Mouse (Mus musculus) left cerebral cortex, postnatal 14 days (tissue): ENCODE measurements at regions not wholly inside any gene's neighbourhood (a gene's known extent, or its start where the extent isn't known, plus 50 kb on each side); places are given as distances from the start of the nearest gene placed in this dataset.

Experiments used
- DNase-seq, 2 experiments: peaks; one replicate each; pipeline ENCODE4 v3.0.0; 2021 to 2022; ENCODE audit warnings: low spot score in 2 of 2, mixed read lengths in 1 of 2
- intact Hi-C: fragments of 180-260 bp; cut with DNase I; formaldehyde crosslinking; loops from one replicate; pipeline ENCODE4 v1.15.1; 2025
- microRNA-seq, 2 experiments: library from miRNA; unstranded; fragments of <30 nt; microRNA quantifications; one replicate each; pipeline ENCODE4 v1.2.0; 2022

DNA sequence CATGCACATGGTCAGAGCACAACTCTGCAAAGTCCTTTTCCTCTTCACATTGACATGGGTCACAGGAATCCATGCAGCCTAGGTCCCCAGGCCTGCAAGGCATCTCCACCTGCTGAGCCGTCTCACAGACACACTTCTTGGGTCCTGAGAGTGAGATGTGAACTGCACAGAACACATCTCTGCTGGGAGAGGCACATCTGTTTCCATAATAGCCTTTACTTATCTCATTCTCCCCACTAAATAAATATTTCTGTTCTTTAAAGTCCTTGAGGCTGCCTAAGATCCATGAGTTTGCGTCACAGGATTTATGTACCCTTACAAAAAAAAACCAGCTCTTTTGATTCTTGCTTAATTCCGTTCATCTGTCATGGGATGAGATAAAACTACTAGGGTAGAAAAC, 67.2 kb upstream of the Dapk1 start:
- intact Hi-C loops: no loop called here
- DNase-seq: no peak

GRCm38 (mm10) chr13:60535045-60535444, 66.7 kb upstream of the Dapk1 start:
- intact Hi-C loops: no loop called here
- no peak for DNase-seq

GRCm38 (mm10) chr13:60536725-60537124, 65.0 kb upstream of the Dapk1 start:
- intact Hi-C loops: no loop called here
- no peak for DNase-seq

- intact Hi-C loops: no loop called here
- DNase-seq: no peak
These were observed 63.6 kb upstream of the Dapk1 start for GRCm38 (mm10) chr13:60538110-60538509.

- no peak for DNase-seq
- intact Hi-C loops: no loop called here
These were observed 60.6 kb upstream of the Dapk1 start for GRCm38 (mm10) chr13:60541165-60541564.

DNA sequence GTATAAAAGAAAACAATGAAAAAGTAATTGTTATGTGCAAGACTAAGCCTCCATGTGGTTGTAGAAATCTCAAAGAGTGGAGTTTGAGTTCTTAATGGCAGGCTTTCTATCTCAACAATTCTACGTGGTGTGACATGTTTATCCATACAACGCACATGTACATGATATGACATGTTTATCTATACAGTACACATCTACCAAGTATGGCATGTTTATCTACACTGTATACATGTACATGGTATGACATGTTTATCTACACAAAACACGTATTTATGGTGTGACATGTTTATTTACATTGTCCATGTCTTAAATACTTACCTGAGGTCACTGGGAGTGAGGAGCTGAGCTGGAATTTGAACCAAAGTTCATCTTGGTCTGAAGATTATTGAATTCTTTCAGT, 57.4 kb upstream of the Dapk1 start:
- intact Hi-C loops: no loop called here
- no peak for DNase-seq

GRCm38 (mm10) chr13:60545999-60546733, 55.6 kb upstream of the Dapk1 start:
- no peak for DNase-seq
- intact Hi-C loops: no loop called here

Small RNA genes lying in the stretch of these regions (microRNA-seq; reads per million reads assigned to microRNA genes)
- gene Gm24999 (0 reads per million in 2 experiments), gene Gm25000 (0 reads per million in 2 experiments)
